Mouse (Mus musculus) cerebellum, adult 2 months (tissue): ENCODE results near the gene Gsta2.

Experiments
- CTCF ChIP-seq: fragments of 200-500 bp; IDR thresholded peaks from 2 replicates; pipeline ENCODE4 v1.5.1; 2011; ENCODE audit warnings: low read depth, mild to moderate bottlenecking, control low read depth, low read length, moderate library complexity, borderline replicate concordance; ENCODE audit not compliant: insufficient read depth
- POLR2A ChIP-seq: fragments of 200-500 bp; IDR thresholded peaks from 2 replicates; pipeline ENCODE4 v1.6.1; 2011; ENCODE audit warnings: low read length, control low read depth, borderline replicate concordance; ENCODE audit not compliant: insufficient read depth

DNA sequence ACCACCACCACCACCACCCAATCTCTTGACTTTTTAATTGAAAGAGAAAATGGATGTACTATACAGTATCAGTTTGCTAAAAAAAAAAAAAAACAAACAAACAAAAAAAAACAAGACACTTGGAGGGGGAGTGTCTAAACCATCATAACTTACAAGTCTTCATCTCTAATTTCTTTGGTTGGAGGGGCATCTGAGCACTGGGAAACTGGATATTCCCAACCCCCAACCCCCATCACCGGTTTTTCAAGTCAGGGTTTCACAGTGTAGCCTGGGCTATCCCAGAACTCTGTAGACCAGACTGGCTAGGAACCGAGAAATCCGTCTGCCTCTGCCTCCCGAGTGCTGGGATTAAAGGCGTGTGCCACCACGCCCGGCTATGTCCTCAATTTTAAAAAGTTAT lies 14.2 kb upstream of the Gsta2 start:
- TF ChIP-seq CTCF (no peak), POLR2A (no peak)
